Mouse (Mus musculus) embryonic facial prominence, embryonic 15.5 days (tissue): ENCODE results near the gene Csgalnact2. TPM values are rescaled to one million over a fixed set of nuclear protein-coding genes. Genes with fewer than 3 reads are reported as not detected.

Experiments
- ATAC-seq: fragments of 200-750 bp; cut with Nextera tagmentation; 2 replicates; pipeline ENCODE4 v1.8.0; 2017; ENCODE audit warnings: low read depth, moderate TSS enrichment; ENCODE audit not compliant: insufficient number of reproducible peaks, low FRiP score, low TSS enrichment
- H3K27ac ChIP-seq: fragments of 300-500 bp; sonication (generic); replicated peaks from 2 replicates; pipeline ENCODE4 v1.5.1; 2015; ENCODE audit warnings: mild to moderate bottlenecking, inconsistent platforms
- H3K27me3 ChIP-seq: fragments of 300-500 bp; sonication (generic); 2 replicates; pipeline ENCODE4 v1.6.1; 2015; ENCODE audit warnings: inconsistent platforms
- H3K36me3 ChIP-seq: fragments of 300-500 bp; sonication (generic); 2 replicates; pipeline ENCODE4 v1.6.1; 2015; ENCODE audit warnings: mild to moderate bottlenecking, inconsistent platforms
- H3K4me1 ChIP-seq: fragments of 300-500 bp; sonication (generic); 2 replicates; pipeline ENCODE4 v1.6.1; 2015; ENCODE audit warnings: inconsistent platforms
- H3K4me2 ChIP-seq: fragments of 300-500 bp; sonication (generic); replicated peaks from 2 replicates; pipeline ENCODE4 v1.6.1; 2015; ENCODE audit warnings: mild to moderate bottlenecking, inconsistent platforms
- H3K4me3 ChIP-seq: fragments of 300-500 bp; sonication (generic); replicated peaks from 2 replicates; pipeline ENCODE4 v1.5.1; 2015; ENCODE audit warnings: mild to moderate bottlenecking, inconsistent platforms
- H3K9ac ChIP-seq: fragments of 300-500 bp; sonication (generic); 2 replicates; pipeline ENCODE4 v1.6.1; 2015; ENCODE audit warnings: inconsistent platforms
- H3K9me3 ChIP-seq: fragments of 300-500 bp; sonication (generic); replicated peaks from 2 replicates; pipeline ENCODE4 v1.6.1; 2016; ENCODE audit warnings: inconsistent platforms
- WGBS: fragments of 180-500 bp; shearing (Covaris S2); methylation state at CpG from one replicate; pipeline ENCODE4 v1.1.7; 2015; 5-methylcytosine and 5-hydroxymethylcytosine counted together
- polyA plus RNA-seq: library from polyadenylated mRNA; unstranded; fragments of >200 nt; fragmentation: Nextera tagmentation; extraction: Ambion mirVana; gene quantifications from 2 replicates; pipeline ENCODE4 v1.2.1, GENCODE M21; 2015

Csgalnact2 gene
- polyA plus RNA-seq, 1 experiment from 2014 or later = 16.8 TPM

- Histone ChIP-seq H3K4me3 (no peak overlapping the region), H3K4me1 (no peaks in the 10 kb centered on the region), H3K9me3 (no peaks in the 10 kb centered on the region), H3K27ac (no peak overlapping the region), H3K36me3 (no peaks in the 10 kb centered on the region), H3K27me3 (no peaks in the 10 kb centered on the region), H3K4me2 (no peak overlapping the region), H3K9ac (no peak overlapping the region)
- 79% methylated on average over 14 of the region's 14 CpGs for WGBS
- ATAC-seq = no peak
Measured at GRCm38 (mm10) chr6:118168106-118168505, 29.2 kb upstream of the Csgalnact2 start.

- 90% methylated on average over 9 of the region's 9 CpGs for WGBS
- H3K4me3 ChIP-seq = no peak overlapping the region
- ATAC-seq = no peak
- H3K4me1 ChIP-seq = no peaks in the 10 kb centered on the region
- H3K9ac ChIP-seq = no peak overlapping the region
- H3K27me3 ChIP-seq = no peaks in the 10 kb centered on the region
- H3K4me2 ChIP-seq = no peak overlapping the region
- no peaks in the 10 kb centered on the region for H3K36me3 ChIP-seq
- H3K9me3 ChIP-seq = no peaks in the 10 kb centered on the region
- no peak overlapping the region for H3K27ac ChIP-seq
Measured at GRCm38 (mm10) chr6:118167013-118167412, 28.1 kb upstream of the Csgalnact2 start.

- H3K27ac ChIP-seq = no peak overlapping the region
- no peaks in the 10 kb centered on the region for H3K27me3 ChIP-seq
- no peak overlapping the region for H3K4me3 ChIP-seq
- no peak for ATAC-seq
- H3K36me3 ChIP-seq = no peaks in the 10 kb centered on the region
- no peak overlapping the region for H3K9ac ChIP-seq
- WGBS = 93% methylated on average over 1 of the region's 1 CpGs
- no peaks in the 10 kb centered on the region for H3K4me1 ChIP-seq
- H3K9me3 ChIP-seq = no peaks in the 10 kb centered on the region
- no peak overlapping the region for H3K4me2 ChIP-seq
Measured at GRCm38 (mm10) chr6:118165516-118165915, 26.6 kb upstream of the Csgalnact2 start.

- WGBS = 70% methylated on average over 8 of the region's 8 CpGs
- no peak overlapping the region for H3K9ac ChIP-seq
- no peaks in the 10 kb centered on the region for H3K27me3 ChIP-seq
- no peaks in the 10 kb centered on the region for H3K4me1 ChIP-seq
- H3K4me2 ChIP-seq = no peak overlapping the region
- H3K4me3 ChIP-seq = no peak overlapping the region
- H3K36me3 ChIP-seq = no peaks in the 10 kb centered on the region
- ATAC-seq = no peak
- no peak overlapping the region for H3K27ac ChIP-seq
- H3K9me3 ChIP-seq = no peaks in the 10 kb centered on the region
Measured at GRCm38 (mm10) chr6:118164691-118165090, 25.8 kb upstream of the Csgalnact2 start.

- Histone ChIP-seq H3K9me3 (no peaks in the 10 kb centered on the region), H3K27me3 (no peaks in the 10 kb centered on the region), H3K4me3 (no peak overlapping the region), H3K36me3 (no peaks in the 10 kb centered on the region), H3K27ac (no peak overlapping the region), H3K4me2 (no peak overlapping the region), H3K4me1 (no peaks in the 10 kb centered on the region), H3K9ac (no peak overlapping the region)
- 89% methylated on average over 2 of the region's 2 CpGs for WGBS
- no peak for ATAC-seq
Measured at GRCm38 (mm10) chr6:118163086-118163485, 24.1 kb upstream of the Csgalnact2 start.

GRCm38 (mm10) chr6:118162457-118163082 is 23.6 kb upstream of the Csgalnact2 start:
- ATAC-seq = no peak
- Histone ChIP-seq H3K4me3 (no peak overlapping the region), H3K27ac (no peak overlapping the region), H3K36me3 (no peaks in the 10 kb centered on the region), H3K4me2 (no peak overlapping the region), H3K4me1 (no peaks in the 10 kb centered on the region), H3K9me3 (no peaks in the 10 kb centered on the region), H3K27me3 (no peaks in the 10 kb centered on the region), H3K9ac (no peak overlapping the region)
- 85% methylated on average over 12 of the region's 12 CpGs for WGBS

GRCm38 (mm10) chr6:118153091-118153490 is 14.2 kb upstream of the Csgalnact2 start:
- H3K4me2 ChIP-seq = no peak overlapping the region

GRCm38 (mm10) chr6:118150988-118151387 is 12.0 kb upstream of the Csgalnact2 start:
- H3K4me1 ChIP-seq = no peaks in the 10 kb centered on the region
- H3K4me2 ChIP-seq = no peak overlapping the region
- no peak overlapping the region for H3K9ac ChIP-seq
- H3K27ac ChIP-seq = no peak overlapping the region
- no peak for ATAC-seq
- WGBS = 78% methylated on average over 8 of the region's 8 CpGs
- no peak overlapping the region for H3K4me3 ChIP-seq
- no peaks in the 10 kb centered on the region for H3K36me3 ChIP-seq
- no peaks in the 10 kb centered on the region for H3K9me3 ChIP-seq
- no peaks in the 10 kb centered on the region for H3K27me3 ChIP-seq

More at GRCm38 (mm10) chr6:118153091-118153490, 14.2 kb upstream of the Csgalnact2 start:
- H3K4me3 ChIP-seq = no peak overlapping the region
- no peaks in the 10 kb centered on the region for H3K36me3 ChIP-seq
- WGBS = 84% methylated on average over 5 of the region's 5 CpGs
- H3K27me3 ChIP-seq = no peaks in the 10 kb centered on the region
- H3K27ac ChIP-seq = no peak overlapping the region
- ATAC-seq = no peak
- no peak overlapping the region for H3K9ac ChIP-seq
- no peaks in the 10 kb centered on the region for H3K9me3 ChIP-seq
- H3K4me1 ChIP-seq = no peaks in the 10 kb centered on the region

GRCm38 (mm10) chr6:118150538-118150937 is 11.6 kb upstream of the Csgalnact2 start:
- no peaks in the 10 kb centered on the region for H3K4me1 ChIP-seq
- WGBS = 85% methylated on average over 2 of the region's 2 CpGs
- H3K9me3 ChIP-seq = no peaks in the 10 kb centered on the region
- no peak for ATAC-seq
- no peak overlapping the region for H3K27ac ChIP-seq
- H3K36me3 ChIP-seq = no peaks in the 10 kb centered on the region
- H3K27me3 ChIP-seq = no peaks in the 10 kb centered on the region
- no peak overlapping the region for H3K9ac ChIP-seq
- no peak overlapping the region for H3K4me3 ChIP-seq
- H3K4me2 ChIP-seq = no peak overlapping the region

- Histone ChIP-seq H3K27ac (no peak overlapping the region), H3K9ac (no peak overlapping the region), H3K36me3 (no peaks in the 10 kb centered on the region), H3K4me2 (no peak overlapping the region), H3K27me3 (no peaks in the 10 kb centered on the region), H3K9me3 (no peaks in the 10 kb centered on the region), H3K4me1 (no peaks in the 10 kb centered on the region), H3K4me3 (no peak overlapping the region)
- no peak for ATAC-seq
- WGBS = 89% methylated on average over 4 of the region's 4 CpGs
Measured at GRCm38 (mm10) chr6:118150128-118150527, 11.2 kb upstream of the Csgalnact2 start.

GRCm38 (mm10) chr6:118140961-118141360 is 2.0 kb upstream of the Csgalnact2 start:
- no peak overlapping the region for H3K27ac ChIP-seq
- H3K27me3 ChIP-seq = no peaks in the 10 kb centered on the region
- H3K4me3 ChIP-seq = no peak overlapping the region
- 89% methylated on average over 6 of the region's 6 CpGs for WGBS
- no peak overlapping the region for H3K4me2 ChIP-seq
- H3K4me1 ChIP-seq = peaks cover 3% of the 10 kb centered on the region; the same call in 1 of the 2 replicates
- H3K9me3 ChIP-seq = no peaks in the 10 kb centered on the region
- no peak overlapping the region for H3K9ac ChIP-seq
- no peak for ATAC-seq
- no peaks in the 10 kb centered on the region for H3K36me3 ChIP-seq

- H3K4me3 ChIP-seq = no peak overlapping the region
- peaks cover 3% of the 10 kb centered on the region; the same call in 1 of the 2 replicates for H3K4me1 ChIP-seq
- H3K4me2 ChIP-seq = no peak overlapping the region
- no peaks in the 10 kb centered on the region for H3K36me3 ChIP-seq
- no peak overlapping the region for H3K27ac ChIP-seq
- H3K9me3 ChIP-seq = no peaks in the 10 kb centered on the region
- no peaks in the 10 kb centered on the region for H3K27me3 ChIP-seq
- no peak overlapping the region for H3K9ac ChIP-seq
- WGBS = 82% methylated on average over 2 of the region's 2 CpGs
- ATAC-seq = no peak
Measured at GRCm38 (mm10) chr6:118137148-118137547, 1.8 kb downstream of the Csgalnact2 start.
